Mouse (Mus musculus) layer of hippocampus, adult 9-11 months (tissue): ENCODE data around the gene Rapgef2.

Source experiments
- DNase-seq: peaks from one replicate; pipeline ENCODE4 v3.0.0; 2022

The Rapgef2 gene

GRCm38 (mm10) chr3:79015621-79016474 lies 270.5 kb downstream of the Rapgef2 start:
- DNase-seq, result peak; percentile 84
